Mouse (Mus musculus): ENCODE measurements around the gene Idnk.

GRCm38 (mm10) chr13:58192146-58192545 lies 34.7 kb downstream of the Idnk start:
- TF ChIP-seq POLR2A (IDR thresholded peaks at IDR 0.05; ENCODE audit: borderline replicate concordance, insufficient read depth, low read length): no peak
- TF ChIP-seq CTCF (IDR thresholded peaks at IDR 0.05; ENCODE audit: borderline replicate concordance, insufficient read depth, low read depth, low read length): no peak

All from cerebellum, adult 2 months (tissue).